Mouse (Mus musculus) mesoderm, embryonic 11.5 days (tissue): ENCODE data around the gene Phf5a.

ENCODE experiments used
- DNase-seq: peaks from one replicate; pipeline ENCODE4 v3.0.0-alpha.2; 2012; ENCODE audit warnings: low read depth, low spot score

Gene Phf5a

DNA sequence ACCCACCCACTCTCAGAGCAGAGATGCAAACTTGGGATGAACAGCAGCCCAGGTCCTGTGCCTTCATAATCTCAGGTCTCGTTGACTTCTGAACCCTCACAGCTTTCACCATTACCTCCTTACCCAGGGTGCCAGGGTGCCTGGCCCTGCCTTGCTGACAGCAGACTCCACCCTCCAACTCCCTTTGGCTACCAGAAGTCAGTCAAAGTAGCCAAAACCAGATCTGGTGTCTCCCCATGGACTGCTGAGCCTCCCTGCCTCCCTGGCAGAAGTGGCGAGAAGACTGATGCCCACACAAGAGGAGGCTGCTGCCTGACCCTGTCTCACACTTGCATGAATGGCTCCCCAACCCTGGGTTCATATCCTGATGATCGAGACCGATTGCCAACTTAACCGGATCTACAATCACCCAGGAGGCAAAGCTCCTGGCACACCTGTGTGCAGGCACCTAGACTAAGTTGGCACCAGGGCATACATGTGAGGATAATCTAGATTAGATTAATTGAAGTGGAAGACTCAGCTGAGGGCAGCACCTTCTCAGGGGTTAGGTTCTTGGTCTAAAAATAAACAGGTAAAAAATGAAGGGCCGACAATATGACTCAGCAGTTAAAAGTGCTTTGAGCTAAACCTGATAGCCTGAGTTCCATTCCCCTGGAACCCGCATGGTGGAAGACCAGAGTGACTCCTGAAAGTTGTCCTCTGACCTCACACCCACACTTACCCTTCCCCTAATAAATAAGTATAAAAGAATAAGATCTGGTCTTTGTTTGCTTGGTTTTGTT is 43.1 kb downstream of the Phf5a start:
- no peak for DNase-seq

DNA sequence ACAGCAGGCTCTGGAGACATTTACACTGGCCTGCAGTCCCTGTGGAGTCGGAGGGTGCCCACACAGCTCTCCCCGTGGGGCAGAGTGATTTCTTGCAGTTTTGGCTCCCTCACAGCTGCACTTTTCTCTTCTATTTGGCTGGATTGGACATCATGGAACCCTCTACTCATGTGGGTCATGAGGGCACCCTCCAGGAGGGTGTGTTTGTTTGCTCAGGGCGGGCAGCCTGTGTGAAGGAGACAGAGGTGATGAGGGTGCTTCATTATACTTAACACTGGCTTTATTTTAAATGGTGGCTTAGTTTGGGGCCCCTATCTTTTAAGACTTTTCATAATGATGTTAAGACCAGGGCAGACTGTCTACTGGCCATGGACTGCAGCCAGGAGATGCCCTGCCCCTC is 46.9 kb downstream of the Phf5a start:
- no peak for DNase-seq

DNA sequence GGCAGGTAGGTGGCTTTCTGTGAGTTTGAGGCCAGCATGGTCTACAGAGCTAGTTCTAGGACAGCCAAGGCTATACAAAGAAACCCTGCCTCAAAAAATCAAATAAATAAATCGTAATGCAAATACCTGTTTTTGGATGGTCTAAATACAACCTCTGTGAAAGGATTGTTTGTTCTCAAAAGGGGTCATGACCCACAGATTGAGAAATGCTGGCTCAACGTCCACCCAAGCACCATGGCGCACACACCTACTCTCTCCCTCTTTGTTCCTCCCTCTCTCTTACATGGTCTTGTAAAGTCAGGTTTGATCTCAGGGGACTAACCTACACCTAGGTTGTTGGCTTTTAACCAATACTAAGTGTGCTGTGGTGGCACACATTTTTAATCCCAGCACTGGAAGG is 49.1 kb downstream of the Phf5a start:
- no peak for DNase-seq

DNA sequence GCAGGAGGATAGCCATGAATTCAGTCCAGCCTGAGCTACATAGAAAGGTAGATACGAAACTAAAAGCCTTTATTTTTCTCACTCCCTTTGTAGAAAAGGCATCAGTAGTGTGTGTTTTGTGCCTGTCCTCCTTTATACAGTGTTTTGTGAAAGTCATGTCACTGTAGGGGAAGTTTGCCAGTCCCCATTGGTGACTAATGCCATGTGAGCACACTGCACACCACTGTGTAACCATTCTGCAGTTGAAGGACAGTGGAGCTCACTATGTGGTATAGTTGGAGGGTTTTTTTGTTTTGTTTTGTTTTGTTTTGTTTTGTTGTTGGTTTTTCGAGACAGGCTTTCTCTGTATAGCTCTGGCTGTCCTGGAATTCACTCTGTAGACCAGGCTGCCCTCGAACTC is 53.3 kb downstream of the Phf5a start:
- no peak for DNase-seq

DNA sequence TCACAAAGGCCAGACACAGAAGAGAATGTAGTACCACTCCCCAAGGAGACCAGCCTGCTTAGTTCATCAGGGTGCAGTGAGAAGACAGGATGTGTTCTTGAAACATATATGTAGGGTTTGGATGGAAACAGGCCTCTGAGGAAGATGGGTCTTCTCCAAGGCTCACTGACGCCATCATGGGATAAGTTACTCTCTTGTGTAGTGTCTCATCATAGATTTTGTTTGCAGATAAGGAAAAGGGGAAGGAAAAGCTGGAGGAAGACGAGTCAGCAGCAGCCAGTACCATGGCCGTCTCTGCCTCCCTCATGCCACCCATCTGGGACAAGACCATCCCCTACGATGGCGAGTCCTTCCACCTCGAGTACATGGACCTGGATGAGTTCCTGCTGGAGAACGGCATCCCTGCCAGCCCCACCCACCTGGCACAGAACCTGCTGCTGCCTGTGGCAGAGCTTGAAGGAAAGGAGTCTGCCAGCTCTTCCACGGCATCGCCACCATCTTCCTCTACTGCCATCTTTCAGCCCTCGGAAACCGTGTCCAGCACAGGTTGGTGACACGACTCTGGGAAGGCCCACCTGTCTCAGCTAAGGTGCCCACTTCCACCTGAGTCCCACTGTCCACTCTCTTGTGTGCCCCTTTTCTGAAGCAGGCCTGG is 56.9 kb downstream of the Phf5a start:
- no peak for DNase-seq
